Mouse (Mus musculus): ENCODE results near the gene Kif21a. TPM values are rescaled to one million over a fixed set of nuclear protein-coding genes. Genes with fewer than 3 reads are reported as not detected.

Gene Kif21a
- total RNA-seq (2023): not detected

DNA sequence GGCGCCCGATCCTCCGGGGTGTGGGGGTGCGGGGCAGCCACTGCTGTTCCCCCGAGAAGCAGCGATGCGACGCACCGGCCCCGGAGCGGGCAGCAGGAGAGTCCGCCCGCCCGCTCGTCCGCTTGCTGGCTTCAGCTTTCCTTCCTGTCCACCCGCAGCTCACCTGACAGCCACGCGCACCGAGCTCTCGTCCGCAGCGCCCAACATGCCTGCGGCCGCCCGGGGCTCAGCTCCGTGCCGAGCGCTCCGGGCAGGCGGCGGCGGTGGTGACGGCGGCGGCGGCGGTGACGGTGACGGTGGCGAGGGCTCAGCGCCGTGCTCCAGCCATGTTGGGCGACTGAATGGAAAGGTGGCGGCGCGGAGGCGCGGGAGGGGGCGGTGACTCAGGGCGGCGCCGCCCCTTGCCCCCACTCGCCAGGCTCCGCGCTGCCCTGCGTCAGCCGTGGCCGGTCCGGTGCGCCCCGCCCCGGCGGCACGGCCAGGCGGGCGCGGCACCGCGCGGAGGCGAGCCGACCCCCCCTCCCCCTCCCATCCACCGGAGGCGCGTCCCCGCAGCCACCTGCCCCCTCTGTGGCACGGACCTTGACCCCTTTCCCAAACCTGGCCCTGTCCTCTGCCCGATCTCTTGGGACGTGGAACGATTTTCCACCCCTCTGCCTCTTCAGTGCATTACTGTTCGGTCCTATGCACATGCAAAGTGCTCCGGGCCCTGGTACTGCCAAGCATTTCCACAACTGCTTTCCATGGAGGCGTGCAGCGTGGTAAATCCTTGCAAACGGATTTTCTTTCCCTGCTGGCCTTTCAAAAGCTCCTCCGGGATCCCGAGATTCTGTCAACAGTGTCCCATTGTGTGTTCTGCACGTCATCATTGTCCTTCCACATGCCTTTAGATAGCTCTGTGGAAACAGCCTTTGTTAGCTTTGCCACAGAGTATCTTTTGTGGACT, at the start of gene Kif21a:
Gene Kif21a, minus strand, starts transcription at position 453 of the 946 bp plus-strand sequence.

Other genes starting within 250 kb of the Kif21a start
- gene Abcd2, start 141.9 kb upstream of the Kif21a start, total RNA-seq (2023): 0.70 TPM
- not detected for gene CN725425, start 149.5 kb upstream of the Kif21a start, total RNA-seq (2023)